Comparison of ENCODE assay signal across 16 mouse cellular contexts in genomic region chr17:8841897-8842540, GRCm38 (mm10).
DNase-seq lines count a peak whose midpoint lies in the region; ATAC-seq and TF ChIP-seq lines count a peak whose summit lies in the region.
"Had no signal": no experiment of that assay in that cellular context is flagged by ENCODE, and none has a peak within 500 bp of the region (broad histone marks: within the 10 kb centered on the region; RNA-seq: fewer than 3 reads in every experiment).

No protein-coding gene starts in this region.

- TF ChIP-seq CTCF in hindbrain, postnatal 0 days (IDR thresholded peaks at IDR 0.05; ENCODE audit: low read depth) = no peak

- peak overlapping the region; percentile 54; the same call in 1 of the 2 replicates for H3K27ac ChIP-seq in kidney, embryonic 15.5 days
- peak overlapping the region; percentile 27; the same call in 1 of the 2 replicates for H3K27ac ChIP-seq in hindbrain, postnatal 0 days
- H3K27ac ChIP-seq: embryonic facial prominence, embryonic 10.5 days; heart, embryonic 10.5 days; limb, embryonic 10.5 days; liver, embryonic 15.5 days had no signal

- WGBS in kidney, embryonic 15.5 days = 59% methylated on average over 8 of the region's 8 CpGs
- WGBS in hindbrain, postnatal 0 days = 34% methylated on average over 8 of the region's 8 CpGs

- peaks cover 36% of the 10 kb centered on the region for H3K4me1 ChIP-seq in kidney, embryonic 15.5 days
- H3K4me1 ChIP-seq in hindbrain, postnatal 0 days (ENCODE audit: insufficient read depth, low read length) = peaks cover 5% of the 10 kb centered on the region; the same call in 1 of the 2 replicates

- no peak for DNase-seq in cerebellum, postnatal 4 days (ENCODE audit: low spot score in 2 of 2)
- no peak for DNase-seq in kidney, adult 9 months
- DNase-seq in cerebellum, adult 9-11 months = peak; percentile 61
- DNase-seq in hindbrain, postnatal 0 days (ENCODE audit: low spot score) = peak; percentile 13
- no peak for DNase-seq in heart, adult 18-20 months
- no peak for DNase-seq in embryo, embryonic 9.5 days (ENCODE audit: extremely low spot score)
- DNase-seq: layer of hippocampus, postnatal 36 days; lung, postnatal 14 days; spleen, adult 18-20 months had no signal

- no peaks in the 10 kb centered on the region for H3K36me3 ChIP-seq in kidney, embryonic 15.5 days
- no peaks in the 10 kb centered on the region for H3K36me3 ChIP-seq in hindbrain, postnatal 0 days (ENCODE audit: insufficient read depth, low read length)
- H3K36me3 ChIP-seq: embryonic facial prominence, embryonic 10.5 days; heart, embryonic 10.5 days; limb, embryonic 10.5 days; liver, embryonic 15.5 days had no signal

- no peak overlapping the region for H3K4me2 ChIP-seq in kidney, embryonic 15.5 days
- no peak overlapping the region for H3K4me2 ChIP-seq in hindbrain, postnatal 0 days (ENCODE audit: low read depth, low read length)
- H3K4me2 ChIP-seq: liver, embryonic 15.5 days had no signal

- H3K9ac ChIP-seq in kidney, embryonic 15.5 days = no peak overlapping the region
- H3K9ac ChIP-seq in hindbrain, postnatal 0 days (replicated peaks; ENCODE audit: low read length) = no peak overlapping the region
- H3K9ac ChIP-seq: liver, embryonic 15.5 days had no signal

- no peaks in the 10 kb centered on the region for H3K9me3 ChIP-seq in kidney, embryonic 15.5 days (replicated peaks)
- no peaks in the 10 kb centered on the region for H3K9me3 ChIP-seq in hindbrain, postnatal 0 days (ENCODE audit: low read length)
- H3K9me3 ChIP-seq: embryonic facial prominence, embryonic 10.5 days; heart, embryonic 10.5 days; limb, embryonic 10.5 days; liver, embryonic 15.5 days had no signal

- H3K4me3 ChIP-seq in kidney, embryonic 15.5 days (replicated peaks) = no peak overlapping the region
- no peak overlapping the region for H3K4me3 ChIP-seq in hindbrain, postnatal 0 days (ENCODE audit: low read length)
- H3K4me3 ChIP-seq: embryonic facial prominence, embryonic 10.5 days; heart, embryonic 10.5 days; limb, embryonic 10.5 days; liver, embryonic 15.5 days had no signal

- H3K27me3 ChIP-seq in kidney, embryonic 15.5 days = no peaks in the 10 kb centered on the region
- H3K27me3 ChIP-seq in hindbrain, postnatal 0 days (ENCODE audit: insufficient read depth, low read length) = no peaks in the 10 kb centered on the region
- H3K27me3 ChIP-seq: liver, embryonic 15.5 days had no signal

- peak; percentile 79 for ATAC-seq in cerebellum, adult (ENCODE audit: insufficient number of reproducible peaks, low FRiP score, low TSS enrichment)
- ATAC-seq in kidney, embryonic 15.5 days (replicated peaks; ENCODE audit: low FRiP score) = no peak
- ATAC-seq in hindbrain, postnatal 0 days = peak; percentile 22; the same call in 1 of the 2 replicates
- ATAC-seq: Patski had no signal

Comparison
In these comparisons a context has a peak if more than half of its experiments do, and no peak if none do; other contexts are left out.
1. DNase-seq: peak in cerebellum, adult 9-11 months (single experiment) and hindbrain, postnatal 0 days (single experiment); none in cerebellum, postnatal 4 days (0 of 2), kidney, adult 9 months (single experiment), heart, adult 18-20 months (0 of 2) and embryo, embryonic 9.5 days (single experiment).